Mouse (Mus musculus) C2C12 (cell line): ENCODE data around the gene Knstrn. TPM values are rescaled to one million over a fixed set of nuclear protein-coding genes. Genes with fewer than 3 reads are reported as not detected.
A peak's percentile ranks its signal among the peaks of the same experiment; 100 is the strongest.

Experiments
- H3K27me3 ChIP-seq: one replicate; pipeline ENCODE4 v1.6.1; 2011; ENCODE audit not compliant: control insufficient read depth, insufficient read depth, insufficient read length
- H3K36me3 ChIP-seq: one replicate; pipeline ENCODE4 v1.6.1; 2011; ENCODE audit not compliant: control insufficient read depth, insufficient read depth
- H3K4me3 ChIP-seq: one replicate; pipeline ENCODE4 v1.5.1; 2011; ENCODE audit warnings: mild to moderate bottlenecking, control low read depth; ENCODE audit not compliant: poor library complexity, insufficient read depth, severe bottlenecking
- H3K79me2 ChIP-seq: one replicate; pipeline ENCODE4 v1.6.1; 2011; ENCODE audit not compliant: control insufficient read depth, insufficient read depth
- H3K79me3 ChIP-seq: one replicate; pipeline ENCODE4 v1.6.1; 2011; ENCODE audit warnings: low read depth, control low read depth
- H3ac ChIP-seq: one replicate; pipeline ENCODE3; 2011; ENCODE audit warnings: low read depth; ENCODE audit not compliant: control insufficient read depth, insufficient read length
- CEBPB ChIP-seq: IDR thresholded peaks from one replicate; pipeline ENCODE4 v1.6.1; 2011; ENCODE audit warnings: low read depth, mild to moderate bottlenecking, control low read depth, moderate library complexity
- CTCF ChIP-seq: IDR thresholded peaks from one replicate; pipeline ENCODE4 v1.5.1; 2011; ENCODE audit not compliant: control insufficient read depth, insufficient read depth, insufficient read length
- FOSL1 ChIP-seq: IDR thresholded peaks from one replicate; pipeline ENCODE4 v1.8.0; 2011; ENCODE audit warnings: mild to moderate bottlenecking, low read length; ENCODE audit not compliant: poor library complexity, insufficient read depth, severe bottlenecking
- MAX ChIP-seq: IDR thresholded peaks from one replicate; pipeline ENCODE4 v1.6.1; 2011; ENCODE audit warnings: mild to moderate bottlenecking, control low read depth
- MYOD1 ChIP-seq: IDR thresholded peaks from one replicate; pipeline ENCODE4 v1.6.1; 2011; ENCODE audit warnings: low read depth; ENCODE audit not compliant: control insufficient read depth, insufficient read length
- MYOG ChIP-seq: IDR thresholded peaks from one replicate; pipeline ENCODE4 v1.6.1; 2011; ENCODE audit not compliant: control insufficient read depth, insufficient read length; ENCODE audit errors: extremely low read depth
- USF1 ChIP-seq: IDR thresholded peaks from one replicate; pipeline ENCODE4 v1.6.1; 2011; ENCODE audit warnings: low read depth, mild to moderate bottlenecking, control low read depth, moderate library complexity
- polyA plus RNA-seq: library from polyadenylated mRNA; unstranded; fragments of >200 nt; fragmentation: generic; extraction: Trizol; gene quantifications from one replicate; pipeline ENCODE4 v1.2.1, GENCODE M21; 2012; ENCODE audit warnings: missing spikeins

Knstrn gene
- polyA plus RNA-seq, 1 experiment, result 76.0 TPM

DNA sequence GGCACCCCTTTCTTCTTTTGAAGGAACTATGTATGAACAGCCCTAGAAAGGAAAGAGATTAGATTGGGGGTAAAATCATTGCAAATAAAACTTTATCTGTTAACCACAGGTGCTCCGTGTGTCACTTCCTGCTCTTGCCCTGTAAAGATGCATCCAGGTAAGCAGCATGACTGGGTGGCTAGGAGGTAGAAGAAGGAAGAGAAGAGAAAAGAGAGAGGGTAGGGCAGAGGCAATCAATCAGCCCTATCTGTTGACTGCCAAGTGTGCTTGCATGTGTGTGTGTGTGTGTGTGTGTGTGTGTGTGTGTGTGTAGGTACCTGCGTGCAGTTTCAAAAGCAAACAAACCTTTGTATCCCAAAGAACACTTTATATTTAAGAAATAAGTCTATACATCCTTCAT, 39.3 kb upstream of the Knstrn start:
- Histone ChIP-seq H3K79me3 (no peaks in the 10 kb centered on the region), H3K79me2 (no peaks in the 10 kb centered on the region), H3K27me3 (no peaks in the 10 kb centered on the region), H3K36me3 (no peaks in the 10 kb centered on the region), H3ac (no peak overlapping the region), H3K4me3 (no peak overlapping the region)
- TF ChIP-seq MYOG, result no peak
- TF ChIP-seq FOSL1, result no peak
- TF ChIP-seq MAX, result no peak
- TF ChIP-seq CEBPB, result no peak
- TF ChIP-seq MYOD1, result no peak

GRCm38 (mm10) chr2:118775396-118775795, 38.4 kb upstream of the Knstrn start:
- Histone ChIP-seq H3K36me3 (no peaks in the 10 kb centered on the region), H3K79me3 (no peaks in the 10 kb centered on the region), H3K4me3 (no peak overlapping the region), H3ac (no peak overlapping the region), H3K27me3 (no peaks in the 10 kb centered on the region), H3K79me2 (no peaks in the 10 kb centered on the region)
- TF ChIP-seq USF1 (no peak), CTCF (no peak), MYOD1 (no peak), CEBPB (no peak)

DNA sequence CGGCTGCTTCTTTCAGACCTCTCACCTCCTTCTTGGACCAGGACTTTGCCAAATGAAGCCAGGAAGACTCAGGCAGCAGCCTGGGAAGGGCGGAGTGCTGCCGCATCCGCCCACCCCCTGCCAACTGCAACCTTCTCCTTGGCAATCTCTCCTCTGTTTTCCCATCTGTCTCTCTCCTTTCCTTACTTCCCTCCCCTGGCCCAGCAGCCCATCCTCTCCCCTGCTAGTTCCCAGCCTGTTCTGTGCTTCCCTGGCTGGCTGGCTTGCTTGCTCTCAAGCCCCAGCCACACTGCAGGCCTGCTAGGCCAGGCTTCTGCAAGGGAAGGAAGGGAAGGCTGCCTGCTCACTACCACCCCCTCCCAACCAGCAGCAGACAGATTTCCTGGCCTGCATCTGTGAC, 38.0 kb upstream of the Knstrn start:
- no peaks in the 10 kb centered on the region for H3K79me2 ChIP-seq
- no peaks in the 10 kb centered on the region for H3K79me3 ChIP-seq
- H3K36me3 ChIP-seq, result no peaks in the 10 kb centered on the region
- no peak overlapping the region for H3K4me3 ChIP-seq
- H3ac ChIP-seq, result no peak overlapping the region
- H3K27me3 ChIP-seq, result no peaks in the 10 kb centered on the region
- TF ChIP-seq MYOD1 (no peak), MAX (no peak), CTCF (no peak)

GRCm38 (mm10) chr2:118776295-118776694, 37.5 kb upstream of the Knstrn start:
- H3K27me3 ChIP-seq, result no peaks in the 10 kb centered on the region
- TF ChIP-seq CTCF (no peak), MAX (no peak), CEBPB (no peak), FOSL1 (no peak), USF1 (no peak), MYOD1 (no peak), MYOG (no peak)
- H3K4me3 ChIP-seq, result no peak overlapping the region
- H3K79me2 ChIP-seq, result no peaks in the 10 kb centered on the region
- no peaks in the 10 kb centered on the region for H3K79me3 ChIP-seq
- no peak overlapping the region for H3ac ChIP-seq
- H3K36me3 ChIP-seq, result no peaks in the 10 kb centered on the region

DNA sequence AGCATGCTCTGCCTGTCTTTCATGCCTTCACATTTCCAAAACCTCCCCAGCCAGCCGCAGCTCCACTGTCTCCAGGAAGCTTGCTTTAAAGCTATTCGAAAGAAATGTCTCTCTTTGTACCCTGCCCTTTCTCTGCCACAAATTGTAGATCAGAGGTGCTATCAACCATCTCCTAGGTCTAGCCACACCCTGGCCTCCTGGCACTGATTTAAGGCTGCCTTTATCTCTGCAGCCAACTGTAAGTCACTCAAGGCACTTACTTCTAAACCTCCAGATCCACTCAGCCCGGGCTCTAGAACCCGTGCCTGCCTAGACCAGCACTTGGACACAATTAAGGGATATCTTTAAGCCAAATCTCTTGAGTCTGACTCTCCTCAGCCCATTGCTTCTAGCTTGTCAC, 35.4 kb upstream of the Knstrn start:
- Histone ChIP-seq H3ac (no peak overlapping the region), H3K4me3 (no peak overlapping the region), H3K36me3 (no peaks in the 10 kb centered on the region), H3K79me3 (no peaks in the 10 kb centered on the region), H3K79me2 (no peaks in the 10 kb centered on the region), H3K27me3 (no peaks in the 10 kb centered on the region)
- TF ChIP-seq CEBPB (no peak), MYOD1 (no peak), CTCF (no peak), FOSL1 (no peak), MYOG (no peak), USF1 (no peak), MAX (no peak)

- TF ChIP-seq CTCF, result no peak
- TF ChIP-seq MYOG, result no peak
- no peak for TF ChIP-seq USF1
- no peak for TF ChIP-seq FOSL1
- TF ChIP-seq MAX, result no peak
- no peak for TF ChIP-seq CEBPB
- no peak for TF ChIP-seq MYOD1
- no peaks in the 10 kb centered on the region for H3K79me2 ChIP-seq
- H3K79me3 ChIP-seq, result no peaks in the 10 kb centered on the region
- H3K27me3 ChIP-seq, result no peaks in the 10 kb centered on the region
- no peak overlapping the region for H3ac ChIP-seq
- no peaks in the 10 kb centered on the region for H3K36me3 ChIP-seq
- peak overlapping the region; percentile 12 for H3K4me3 ChIP-seq
Measured at GRCm38 (mm10) chr2:118779065-118779464, 34.7 kb upstream of the Knstrn start.
